Mouse (Mus musculus): ENCODE results near the gene Lman1l. TPM values are rescaled to one million over a fixed set of nuclear protein-coding genes. Genes with fewer than 3 reads are reported as not detected.

Lman1l gene
- 0.50 to 0.69 TPM (median 0.58 TPM) in 4 replicates for total RNA-seq (2023)

GRCm38 (mm10) chr9:57620674-57621073 lies at the start of gene Lman1l:
Gene Lman1l, minus strand, starts transcription at chr9:57620774.

GRCm38 (mm10) chr9:57653283-57653682 lies 32.7 kb upstream of the Lman1l start, which contains the start of gene Csk:
Gene Csk, minus strand, starts transcription at chr9:57653631.

GRCm38 (mm10) chr9:57606139-57606851 lies 14.3 kb downstream of the Lman1l start, which contains the start of gene Cplx3:
Gene Cplx3, minus strand, starts transcription at chr9:57606281.

GRCm38 (mm10) chr9:57589224-57590126 lies 31.1 kb downstream of the Lman1l start, which contains the start of gene Ulk3:
Gene Ulk3, plus strand, starts transcription at chr9:57589452.

GRCm38 (mm10) chr9:57560861-57561710 lies 59.5 kb downstream of the Lman1l start, which contains the start of gene Scamp2:
Gene Scamp2, plus strand, starts transcription at chr9:57560943.

Other genes with a start within 250 kb of the Lman1l start
- 74.8 to 88.2 TPM (median 80.7 TPM) in 4 replicates for gene Ppcdc, start 180.7 kb downstream of the Lman1l start, total RNA-seq (2023)
- gene Scamp5, start 152.7 kb downstream of the Lman1l start, total RNA-seq (2023), result 0.30 to 0.57 TPM (median 0.53 TPM) in 3 of 4 replicates, not detected in the other
- 0.43 to 0.95 TPM in 2 of 4 replicates, not detected in the others for gene Rpp25, start 116.7 kb downstream of the Lman1l start, total RNA-seq (2023)
- gene Cox5a, start 99.5 kb downstream of the Lman1l start, total RNA-seq (2023), result 84.0 to 104 TPM (median 98.3 TPM) in 4 replicates
- 11.6 to 15.8 TPM (median 11.9 TPM) in 4 replicates for gene Fam219b, start 83.2 kb downstream of the Lman1l start, total RNA-seq (2023)
- 9.3 to 11.6 TPM (median 11.3 TPM) in 4 replicates for gene Mpi, start 68.0 kb downstream of the Lman1l start, total RNA-seq (2023)
- 114 to 133 TPM (median 125 TPM) in 4 replicates for gene Scamp2, start 59.8 kb downstream of the Lman1l start, total RNA-seq (2023)
- 88.8 to 105 TPM (median 91.0 TPM) in 4 replicates for gene Ulk3, start 31.3 kb downstream of the Lman1l start, total RNA-seq (2023)
- gene Cplx3, start 14.5 kb downstream of the Lman1l start, total RNA-seq (2023), result 0.21 to 0.27 TPM in 2 of 4 replicates, not detected in the others
- 505 to 571 TPM (median 559 TPM) in 4 replicates for gene Csk, start 32.9 kb upstream of the Lman1l start, total RNA-seq (2023)
- gene Cyp1a2, start 62.9 kb upstream of the Lman1l start, total RNA-seq (2023), result not detected in 4 replicates
- not detected in 4 replicates for gene Cyp1a1, start 67.2 kb upstream of the Lman1l start, total RNA-seq (2023)
- gene Edc3, start 87.8 kb upstream of the Lman1l start, total RNA-seq (2023), result 20.1 to 22.5 TPM (median 20.7 TPM) in 4 replicates
- 200 to 224 TPM (median 217 TPM) in 4 replicates for gene Clk3, start 145.1 kb upstream of the Lman1l start, total RNA-seq (2023)
- gene Arid3b, start 216.0 kb upstream of the Lman1l start, total RNA-seq (2023), result 104 to 119 TPM (median 105 TPM) in 4 replicates

Data from B cell, adult 62 days (primary cell).